ENCODE assay signal across 21 mouse cellular contexts in the genomic region with DNA sequence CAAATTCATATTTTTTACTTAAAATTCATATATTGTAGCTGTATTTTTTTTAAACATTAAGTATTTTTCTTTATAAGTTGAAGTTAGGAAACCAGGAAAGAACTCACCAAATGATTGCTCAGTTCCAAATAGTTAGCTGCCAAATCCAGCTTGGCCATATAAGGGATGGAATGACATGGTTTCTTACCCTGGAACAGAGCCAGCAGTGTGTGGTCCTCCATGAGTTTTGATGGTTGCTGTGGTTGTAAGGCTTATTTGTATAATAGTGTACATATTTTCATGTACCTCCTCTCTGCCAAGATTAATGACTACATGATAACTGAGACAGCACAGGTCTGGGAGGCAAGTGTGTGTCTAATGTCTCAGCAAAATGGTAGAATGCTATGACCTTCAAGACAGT. TPM values are rescaled to one million over a fixed set of nuclear protein-coding genes. Genes with fewer than 3 reads are reported as not detected.
A peak's percentile ranks its signal among the peaks of the same experiment; 100 is the strongest.
DNase-seq lines count a peak whose midpoint lies in the region; ATAC-seq and TF ChIP-seq lines count a peak whose summit lies in the region.
"Had no signal": no experiment of that assay in that cellular context is flagged by ENCODE, and none has a peak within 500 bp of the region (broad histone marks: within the 10 kb centered on the region; RNA-seq: fewer than 3 reads in every experiment).

No protein-coding gene starts in this region.

- ATAC-seq in heart, embryonic 13.5 days (ENCODE audit: extremely low read depth, insufficient number of reproducible peaks, low FRiP score, low TSS enrichment): no peak
- peak; percentile 50; the same call in 1 of the 2 replicates for ATAC-seq in lung, embryonic 14.5 days (ENCODE audit: insufficient read depth)
- ATAC-seq: hindbrain, embryonic 16.5 days; midbrain, embryonic 13.5 days had no signal

- H3K4me3 ChIP-seq in heart, embryonic 13.5 days: no peak overlapping the region
- no peak overlapping the region for H3K4me3 ChIP-seq in heart, adult 2 months
- no peak overlapping the region for H3K4me3 ChIP-seq in lung, embryonic 14.5 days (ENCODE audit: low read depth, low read length)
- H3K4me3 ChIP-seq: left cerebral cortex, adult 2 months; liver, embryonic 13.5 days; midbrain, embryonic 13.5 days; neural tube, embryonic 15.5 days had no signal

- no peak for TF ChIP-seq POLR2A in heart, adult 2 months (IDR thresholded peaks at IDR 0.05; ENCODE audit: insufficient read depth, low read depth, low read length)

- no peaks in the 10 kb centered on the region for H3K36me3 ChIP-seq in heart, embryonic 13.5 days
- no peaks in the 10 kb centered on the region for H3K36me3 ChIP-seq in heart, adult 2 months (ENCODE audit: control insufficient read depth, insufficient read depth, low read length)
- H3K36me3 ChIP-seq in lung, embryonic 14.5 days (ENCODE audit: insufficient read depth): no peaks in the 10 kb centered on the region
- H3K36me3 ChIP-seq: liver, embryonic 13.5 days; midbrain, embryonic 13.5 days; neural tube, embryonic 15.5 days had no signal

- H3K27me3 ChIP-seq in heart, embryonic 13.5 days (replicated peaks): no peaks in the 10 kb centered on the region
- no peaks in the 10 kb centered on the region for H3K27me3 ChIP-seq in heart, adult 2 months (ENCODE audit: control insufficient read depth, insufficient read depth, low read length)
- no peaks in the 10 kb centered on the region for H3K27me3 ChIP-seq in lung, embryonic 14.5 days (ENCODE audit: insufficient read depth, low read length)
- H3K27me3 ChIP-seq: liver, embryonic 13.5 days; midbrain, embryonic 13.5 days; neural tube, embryonic 15.5 days had no signal

- peak overlapping the region; percentile 57 for H3K27ac ChIP-seq in heart, embryonic 13.5 days (replicated peaks)
- no peak overlapping the region for H3K27ac ChIP-seq in heart, adult 2 months
- peak overlapping the region; percentile 44; the same call in 1 of the 2 replicates for H3K27ac ChIP-seq in lung, embryonic 14.5 days (ENCODE audit: low read depth)
- H3K27ac ChIP-seq: left cerebral cortex, adult 2 months; midbrain, embryonic 13.5 days; neural tube, embryonic 15.5 days had no signal

- intact Hi-C loops in heart, adult 2 months (cut with DNase I): no loop called here

- no peak for TF ChIP-seq CTCF in heart, adult 2 months (IDR thresholded peaks at IDR 0.05)
- TF ChIP-seq CTCF in lung, embryonic 14.5 days (IDR thresholded peaks at IDR 0.05; ENCODE audit: low read depth): no peak

- TF ChIP-seq EP300 in heart, adult 2 months (IDR thresholded peaks at IDR 0.05; ENCODE audit: insufficient read depth, low read depth, low read length): no peak

- H3K9me3 ChIP-seq in heart, embryonic 13.5 days: no peaks in the 10 kb centered on the region
- no peaks in the 10 kb centered on the region for H3K9me3 ChIP-seq in lung, embryonic 14.5 days (ENCODE audit: low read depth, low read length)
- H3K9me3 ChIP-seq: liver, embryonic 13.5 days; midbrain, embryonic 13.5 days; neural tube, embryonic 15.5 days had no signal

- no peak overlapping the region for H3K4me2 ChIP-seq in heart, embryonic 13.5 days
- H3K4me2 ChIP-seq in lung, embryonic 14.5 days: no peak overlapping the region
- H3K4me2 ChIP-seq: liver, embryonic 13.5 days; midbrain, embryonic 13.5 days; neural tube, embryonic 15.5 days had no signal

- DNase-seq in heart, adult 2 months: no peak
- DNase-seq in lung, embryonic 14.5 days: peak; percentile 80
- no peak for DNase-seq in lung, adult 18-20 months
- peak; percentile 86 for DNase-seq in NIH3T3 (ENCODE audit: low read depth)
- peak; percentile 9 for DNase-seq in lung, postnatal 14 days
- no peak for DNase-seq in urinary bladder, postnatal 4 days (ENCODE audit: low spot score in 2 of 2)
- no peak for DNase-seq in embryo, embryonic 10 days (ENCODE audit: low spot score)
- DNase-seq: adrenal gland, postnatal 14 days; cerebellum, adult 18-20 months; cerebellum, postnatal 36 days; gastrocnemius, postnatal 25 days; kidney, adult 18-20 months; kidney, postnatal 25 days; liver, embryonic 13.5 days; right cerebral cortex, postnatal 4 days; thymus, adult 2 months had no signal

- H3K4me1 ChIP-seq in heart, embryonic 13.5 days: peaks cover 18% of the 10 kb centered on the region
- H3K4me1 ChIP-seq in heart, adult 2 months (ENCODE audit: control insufficient read depth, insufficient read depth, low read length): no peaks in the 10 kb centered on the region; the same call in 1 of the 2 replicates
- peaks cover 10% of the 10 kb centered on the region for H3K4me1 ChIP-seq in lung, embryonic 14.5 days (ENCODE audit: insufficient read depth)
- H3K4me1 ChIP-seq: midbrain, embryonic 13.5 days; neural tube, embryonic 15.5 days had no signal

- no peak overlapping the region for H3K9ac ChIP-seq in heart, embryonic 13.5 days
- no peak overlapping the region for H3K9ac ChIP-seq in heart, adult 2 months (ENCODE audit: low read depth, low read length)
- no peak overlapping the region for H3K9ac ChIP-seq in lung, embryonic 14.5 days
- H3K9ac ChIP-seq: liver, embryonic 13.5 days; midbrain, embryonic 13.5 days; neural tube, embryonic 15.5 days had no signal

- no peaks in the 10 kb centered on the region for H3K79me2 ChIP-seq in heart, adult 2 months (replicated peaks; ENCODE audit: control insufficient read depth, insufficient read depth, low read length)

RNA-seq across cellular contexts. Expression of a gene that starts 38.3 kb away (rescaled TPM):
- polyA plus RNA-seq in heart, embryonic 13.5 days (2015; fragmentation: Nextera tagmentation; extraction: Ambion mirVana): 39.2 and 45.4 TPM in 2 replicates
- total RNA-seq in heart, adult 2 months (2021): 10 to 100 TPM; 19.1 to 22.8 TPM
- 27.8 and 40.0 TPM in 2 replicates for polyA plus RNA-seq in heart, adult 2 months (2012; rRNA removed)
- polyA plus RNA-seq in lung, embryonic 14.5 days (2014; fragmentation: Nextera tagmentation; extraction: Ambion mirVana): 88.4 and 96.9 TPM in 2 replicates

Comparison
In these comparisons a context has a peak if more than half of its experiments do, and no peak if none do; other contexts are left out.
1. DNase-seq: peak in lung, embryonic 14.5 days (single experiment), NIH3T3 (single experiment) and lung, postnatal 14 days (single experiment); none in heart, adult 2 months (0 of 2), lung, adult 18-20 months (0 of 2), urinary bladder, postnatal 4 days (0 of 2) and embryo, embryonic 10 days (single experiment).